Mouse (Mus musculus) spleen, adult 2 months (tissue): ENCODE measurements around the gene Cst8.

Source experiments
- CTCF ChIP-seq: fragments of 200-500 bp; IDR thresholded peaks from 2 replicates; pipeline ENCODE4 v1.5.1; 2011; ENCODE audit warnings: mild to moderate bottlenecking, inconsistent platforms; ENCODE audit not compliant: insufficient read depth, insufficient read length, insufficient replicate concordance; ENCODE audit errors: extremely low read depth
- POLR2A ChIP-seq: fragments of 200-500 bp; IDR thresholded peaks from 2 replicates; pipeline ENCODE4 v1.6.1; 2011; ENCODE audit warnings: low read depth, low read length, inconsistent platforms

- TF ChIP-seq CTCF (no peak), POLR2A (no peak)
Observed at GRCm38 (mm10) chr2:148798485-148798884, at the start of gene Cst8.
